Mouse (Mus musculus): ENCODE measurements at regions not wholly inside any gene's neighbourhood (a gene's known extent, or its start where the extent isn't known, plus 50 kb on each side); places are given as distances from the start of the nearest gene placed in this dataset.

GRCm38 (mm10) chr5:133643326-133643725 is 456.2 kb upstream of the Castor2 start:
- TF ChIP-seq GATA1 (IDR thresholded peaks at IDR 0.05; ENCODE audit: borderline replicate concordance, low read length) (no peak), FLI1 (IDR thresholded peaks at IDR 0.05; ENCODE audit: low read length) (no peak)

Measured in megakaryocyte, embryonic 14.5 days (primary cell).